16 mouse cellular contexts compared by ENCODE assay signal in the genomic region with DNA sequence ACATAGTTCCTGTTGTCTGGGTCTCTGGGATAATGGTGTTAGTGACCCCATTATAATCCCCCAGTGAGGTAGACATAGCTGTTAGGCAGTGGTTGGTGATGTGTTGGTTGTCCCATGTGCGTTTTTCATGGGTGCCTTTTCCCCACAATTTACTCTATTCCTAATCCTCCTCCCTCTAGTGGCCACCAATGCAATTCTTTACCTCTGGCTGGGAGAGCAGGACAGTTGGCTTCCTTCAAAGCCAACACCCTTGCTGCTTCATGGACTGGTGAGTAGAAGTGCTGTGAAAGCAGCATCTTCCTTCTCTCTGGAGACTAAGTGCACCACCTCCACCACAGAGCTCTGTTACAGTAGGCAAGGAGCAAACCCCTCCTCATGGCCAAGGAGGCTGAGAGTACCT.
DNase-seq lines count a peak whose midpoint lies in the region; ATAC-seq and TF ChIP-seq lines count a peak whose summit lies in the region.
"Had no signal": no experiment of that assay in that cellular context is flagged by ENCODE, and none has a peak within 500 bp of the region (broad histone marks: within the 10 kb centered on the region; RNA-seq: fewer than 3 reads in every experiment).

No protein-coding gene starts in this region.

- no peak overlapping the region for H3K4me3 ChIP-seq in intestine, postnatal 0 days (ENCODE audit: low read depth, low read length)
- H3K4me3 ChIP-seq in intestine, embryonic 15.5 days (replicated peaks) = no peak overlapping the region
- H3K4me3 ChIP-seq: embryonic facial prominence, embryonic 12.5 days; heart, embryonic 13.5 days; limb, embryonic 12.5 days had no signal

- no peaks in the 10 kb centered on the region for H3K9me3 ChIP-seq in intestine, postnatal 0 days (ENCODE audit: control insufficient read depth)
- no peaks in the 10 kb centered on the region for H3K9me3 ChIP-seq in intestine, embryonic 15.5 days
- H3K9me3 ChIP-seq: embryonic facial prominence, embryonic 12.5 days; heart, embryonic 13.5 days; limb, embryonic 12.5 days had no signal

- no peaks in the 10 kb centered on the region for H3K4me1 ChIP-seq in intestine, postnatal 0 days (replicated peaks; ENCODE audit: control insufficient read depth, insufficient read depth, low read length)
- H3K4me1 ChIP-seq in intestine, embryonic 15.5 days (replicated peaks) = no peaks in the 10 kb centered on the region
- H3K4me1 ChIP-seq: embryonic facial prominence, embryonic 12.5 days; heart, embryonic 13.5 days; limb, embryonic 12.5 days had no signal

- H3K27ac ChIP-seq in intestine, postnatal 0 days (ENCODE audit: low read depth, low read length) = no peak overlapping the region
- H3K27ac ChIP-seq in intestine, embryonic 15.5 days = no peak overlapping the region
- H3K27ac ChIP-seq: embryonic facial prominence, embryonic 12.5 days; heart, embryonic 13.5 days; limb, embryonic 12.5 days had no signal

- no peak for ATAC-seq in intestine, postnatal 0 days
- no peak for ATAC-seq in intestine, embryonic 15.5 days
- ATAC-seq: intestine, embryonic 16.5 days had no signal

- no peak overlapping the region for H3K4me2 ChIP-seq in intestine, postnatal 0 days (replicated peaks; ENCODE audit: low read depth)
- H3K4me2 ChIP-seq in intestine, embryonic 15.5 days (replicated peaks) = no peak overlapping the region
- H3K4me2 ChIP-seq: embryonic facial prominence, embryonic 12.5 days; heart, embryonic 13.5 days; limb, embryonic 12.5 days had no signal

- H3K9ac ChIP-seq in intestine, postnatal 0 days (ENCODE audit: low read depth, low read length) = no peak overlapping the region
- H3K9ac ChIP-seq in intestine, embryonic 15.5 days = no peak overlapping the region
- H3K9ac ChIP-seq: embryonic facial prominence, embryonic 12.5 days; heart, embryonic 13.5 days; limb, embryonic 12.5 days had no signal

- peak; percentile 2 for DNase-seq in lung, postnatal 36 days
- no peak for DNase-seq in lung, postnatal 14 days
- DNase-seq in R1 (ENCODE audit: low read depth, low spot score) = peak; percentile 21
- DNase-seq in thymus, postnatal 25 days = no peak
- DNase-seq in yolk sac, embryonic 10.5 days (ENCODE audit: low spot score) = no peak
- DNase-seq: cerebellum, postnatal 14 days; gastrocnemius, postnatal 36 days; kidney, postnatal 36 days; layer of hippocampus, postnatal 36 days; lung, adult 2 months had no signal

- WGBS in intestine, postnatal 0 days = 54% methylated on average over 1 of the region's 1 CpGs
- 71% methylated on average over 1 of the region's 1 CpGs for WGBS in intestine, embryonic 15.5 days

- no peaks in the 10 kb centered on the region for H3K27me3 ChIP-seq in intestine, postnatal 0 days (replicated peaks; ENCODE audit: control insufficient read depth, insufficient read depth, low read length)
- no peaks in the 10 kb centered on the region for H3K27me3 ChIP-seq in intestine, embryonic 15.5 days (replicated peaks)
- H3K27me3 ChIP-seq: embryonic facial prominence, embryonic 12.5 days; heart, embryonic 13.5 days; limb, embryonic 12.5 days had no signal

- no peaks in the 10 kb centered on the region for H3K36me3 ChIP-seq in intestine, postnatal 0 days (ENCODE audit: control insufficient read depth, insufficient read depth)
- H3K36me3 ChIP-seq in intestine, embryonic 15.5 days = no peaks in the 10 kb centered on the region

- peak; percentile 51 for TF ChIP-seq CTCF in intestine, postnatal 0 days (IDR thresholded peaks at IDR 0.05; ENCODE audit: low read depth)

Comparison
In these comparisons a context has a peak if more than half of its experiments do, and no peak if none do; other contexts are left out.
1. DNase-seq: peak in lung, postnatal 36 days (single experiment) and R1 (single experiment); none in lung, postnatal 14 days (single experiment), thymus, postnatal 25 days (single experiment) and yolk sac, embryonic 10.5 days (single experiment).